Mouse (Mus musculus) embryo, embryonic 10.5 days (tissue): ENCODE measurements at regions not wholly inside any gene's neighbourhood (a gene's known extent, or its start where the extent isn't known, plus 50 kb on each side); places are given as distances from the start of the nearest gene placed in this dataset.

Source experiments
- DNase-seq: peaks from one replicate; pipeline ENCODE4 v3.0.0-alpha.2; 2015; ENCODE audit warnings: low spot score

DNA sequence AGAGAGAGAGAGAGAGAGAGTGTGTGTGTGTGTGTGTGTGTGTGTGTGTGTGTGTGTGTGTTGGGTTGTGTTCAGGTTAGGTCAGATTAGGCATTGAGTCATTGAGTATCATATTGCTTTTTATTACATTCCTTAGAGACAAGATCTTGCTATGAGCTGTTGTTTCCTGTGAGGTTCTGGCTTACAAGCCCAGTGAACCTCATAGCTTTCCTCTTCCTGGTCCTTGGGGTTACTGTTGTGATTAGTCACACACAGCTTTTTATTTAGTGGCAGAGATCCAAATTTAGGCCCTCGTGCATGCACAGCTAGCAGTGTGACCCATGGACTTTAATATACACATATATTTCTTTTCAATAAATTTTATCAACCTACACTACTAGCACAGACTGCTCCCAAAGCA, 120.3 kb upstream of the Gm12666 start:
- DNase-seq: no peak

DNA sequence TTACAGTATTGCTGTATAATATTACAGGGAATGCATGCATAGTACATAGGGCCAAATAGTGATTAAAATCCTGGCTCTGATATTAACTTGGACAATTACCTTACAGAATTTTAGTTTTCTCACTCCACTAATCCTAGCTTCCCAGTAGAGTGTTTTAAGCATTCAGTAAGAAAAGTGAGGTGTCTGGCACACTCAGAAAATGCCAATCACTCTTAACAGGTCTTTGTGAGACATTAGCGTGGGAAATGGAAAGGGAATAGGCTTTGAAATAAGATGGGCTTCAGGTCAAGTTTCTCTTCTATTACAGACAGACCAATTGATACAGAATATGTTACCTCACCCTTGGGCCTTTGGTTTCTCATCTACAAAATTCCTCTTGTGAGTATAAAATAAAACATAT, 74.3 kb upstream of the Gm12666 start:
- no peak for DNase-seq

DNA sequence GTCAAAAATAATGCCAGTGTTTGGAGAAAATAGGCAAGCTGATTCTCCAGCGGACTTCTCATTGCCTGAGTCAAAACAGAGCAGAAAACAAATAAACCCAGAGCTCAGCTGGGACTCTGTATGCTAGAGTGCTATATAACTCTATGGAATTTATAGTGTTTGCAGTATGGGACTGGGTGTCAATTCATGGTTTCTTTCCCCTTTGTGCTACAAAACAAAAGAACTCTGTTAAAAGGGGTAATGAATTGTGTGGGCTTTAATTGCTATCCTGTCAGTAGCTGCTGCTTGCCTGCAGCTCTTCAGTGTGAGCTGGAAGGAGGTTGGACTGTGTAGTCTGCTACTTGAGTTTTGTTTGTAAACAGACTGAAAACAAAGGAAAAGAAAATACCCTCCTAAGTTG, 55.3 kb upstream of the Gm12666 start:
- DNase-seq: peak; percentile 13
